Mouse (Mus musculus): ENCODE results near the gene Slc17a1. TPM values are rescaled to one million over a fixed set of nuclear protein-coding genes. Genes with fewer than 3 reads are reported as not detected.

Gene Slc17a1
- polyA plus RNA-seq, 1 experiment from 2014 or later, result not detected

DNA sequence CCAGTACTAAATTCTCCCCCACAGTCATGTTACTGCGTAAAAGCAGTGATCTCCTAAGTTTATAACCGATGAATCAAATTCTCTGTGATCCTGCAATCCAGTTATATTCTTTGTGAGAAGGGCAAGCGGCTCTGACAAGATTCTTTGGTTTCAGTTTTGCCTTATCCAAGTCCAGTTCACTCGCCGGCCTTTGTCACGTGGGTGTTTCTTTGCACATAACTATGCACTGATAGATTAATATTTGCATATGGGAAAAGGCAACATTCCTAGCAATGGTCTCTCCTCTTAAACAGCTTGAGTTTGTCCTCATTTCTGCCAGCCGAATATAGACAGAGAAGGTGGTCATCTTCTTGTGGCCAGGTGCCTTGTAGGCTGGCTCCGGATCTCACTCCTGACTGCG is 62.9 kb downstream of the Slc17a1 start:
- WGBS, result 78% methylated on average over 9 of the region's 9 CpGs
- Histone ChIP-seq H3K9me3 (no peaks in the 10 kb centered on the region), H3K4me3 (no peak overlapping the region), H3K27ac (no peak overlapping the region), H3K9ac (no peak overlapping the region), H3K4me2 (no peak overlapping the region), H3K27me3 (no peaks in the 10 kb centered on the region), H3K36me3 (no peaks in the 10 kb centered on the region), H3K4me1 (0 out of 2 replicates have a peak, but pooled peaks cover 4% of the 10 kb centered on the region)
- no peak for ATAC-seq (ENCODE audit: insufficient number of reproducible peaks, low FRiP score, low TSS enrichment, low read depth)

GRCm38 (mm10) chr13:23930904-23931303 is 63.4 kb downstream of the Slc17a1 start:
- H3K27me3 ChIP-seq, result no peaks in the 10 kb centered on the region
- no peak overlapping the region for H3K4me2 ChIP-seq
- H3K4me3 ChIP-seq, result no peak overlapping the region
- H3K27ac ChIP-seq, result no peak overlapping the region
- H3K9ac ChIP-seq, result no peak overlapping the region
- H3K4me1 ChIP-seq, result 0 out of 2 replicates have a peak, but pooled peaks cover 4% of the 10 kb centered on the region
- no peaks in the 10 kb centered on the region for H3K9me3 ChIP-seq
- no peaks in the 10 kb centered on the region for H3K36me3 ChIP-seq
- ATAC-seq (ENCODE audit: insufficient number of reproducible peaks, low FRiP score, low TSS enrichment, low read depth), result no peak
- 25% methylated on average over 11 of the region's 11 CpGs for WGBS

DNA sequence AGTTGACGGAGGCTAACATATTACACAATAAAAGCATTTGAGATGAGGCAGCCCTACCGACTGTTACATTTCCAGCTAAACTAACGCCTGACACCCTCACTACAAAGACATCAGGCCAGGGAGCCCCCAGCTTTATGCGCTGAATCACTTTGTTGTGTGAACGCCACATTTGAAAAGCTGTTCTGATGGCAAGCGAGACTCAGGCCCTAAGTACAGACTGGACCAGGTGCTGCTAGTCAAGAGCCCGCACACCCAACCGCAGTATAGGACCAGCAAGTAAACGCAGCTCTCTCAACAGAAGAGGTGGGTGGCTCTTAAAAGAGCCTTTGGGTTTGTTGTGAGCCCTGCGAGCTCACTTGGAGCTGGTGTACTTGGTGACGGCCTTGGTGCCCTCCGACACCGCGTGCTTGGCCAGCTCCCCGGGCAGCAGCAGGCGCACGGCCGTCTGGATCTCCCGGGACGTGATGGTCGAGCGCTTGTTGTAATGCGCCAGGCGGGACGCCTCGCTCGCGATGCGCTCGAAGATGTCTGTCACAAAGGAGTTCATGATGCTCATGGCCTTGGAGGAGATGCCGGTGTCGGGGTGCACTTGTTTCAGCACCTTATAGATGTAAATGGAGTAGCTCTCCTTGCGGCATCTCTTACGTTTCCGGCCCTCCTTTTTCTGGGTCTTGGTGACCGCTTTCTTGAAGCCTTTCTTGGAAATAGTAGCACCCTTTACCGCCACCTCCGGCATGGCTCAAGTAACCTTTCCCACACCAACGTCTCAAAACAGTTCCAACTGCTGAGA is 66.1 kb downstream of the Slc17a1 start, which contains the start of gene Hist1h2ba:
TSS of gene Hist1h2ba (minus strand) at position 736 of the 790 bp plus-strand sequence.
- Histone ChIP-seq H3K27me3 (no peaks in the 10 kb centered on the region), H3K9me3 (no peaks in the 10 kb centered on the region), H3K4me2 (no peak within 1 kb of the TSS), H3K27ac (no peak within 1 kb of the TSS), H3K36me3 (no peaks in the 10 kb centered on the region), H3K4me3 (no peak within 1 kb of the TSS), H3K9ac (no peak within 1 kb of the TSS), H3K4me1 (0 out of 2 replicates have a peak, but pooled peaks cover 4% of the 10 kb centered on the region)
- ATAC-seq (ENCODE audit: insufficient number of reproducible peaks, low FRiP score, low TSS enrichment, low read depth), result no peak
- 94% methylated on average over 39 of the region's 39 CpGs for WGBS

DNA sequence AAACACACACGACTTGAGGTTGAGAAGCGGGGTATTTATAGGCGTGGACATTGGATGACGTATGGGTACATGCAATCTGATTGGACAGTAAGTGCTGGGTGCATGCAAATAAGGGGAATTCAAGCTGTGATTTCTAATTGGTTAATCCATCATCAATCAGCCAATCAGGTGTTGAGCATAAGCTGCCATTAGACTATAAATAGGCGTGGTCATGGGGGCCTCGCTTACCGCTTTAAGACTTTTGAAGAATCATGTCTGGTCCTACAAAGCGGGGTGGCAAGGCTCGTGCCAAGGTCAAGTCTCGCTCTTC is 66.6 kb downstream of the Slc17a1 start, which contains the start of gene Hist1h2aa:
TSS of gene Hist1h2aa (plus strand) at position 252 of the 310 bp plus-strand sequence.
- Histone ChIP-seq H3K9ac (no peak within 1 kb of the TSS), H3K9me3 (no peaks in the 10 kb centered on the region), H3K4me2 (no peak within 1 kb of the TSS), H3K4me1 (0 out of 2 replicates have a peak, but pooled peaks cover 4% of the 10 kb centered on the region), H3K27me3 (no peaks in the 10 kb centered on the region), H3K27ac (no peak within 1 kb of the TSS), H3K4me3 (no peak within 1 kb of the TSS), H3K36me3 (no peaks in the 10 kb centered on the region)
- no peak for ATAC-seq (ENCODE audit: insufficient number of reproducible peaks, low FRiP score, low TSS enrichment, low read depth)
- 91% methylated on average over 10 of the region's 10 CpGs for WGBS

DNA sequence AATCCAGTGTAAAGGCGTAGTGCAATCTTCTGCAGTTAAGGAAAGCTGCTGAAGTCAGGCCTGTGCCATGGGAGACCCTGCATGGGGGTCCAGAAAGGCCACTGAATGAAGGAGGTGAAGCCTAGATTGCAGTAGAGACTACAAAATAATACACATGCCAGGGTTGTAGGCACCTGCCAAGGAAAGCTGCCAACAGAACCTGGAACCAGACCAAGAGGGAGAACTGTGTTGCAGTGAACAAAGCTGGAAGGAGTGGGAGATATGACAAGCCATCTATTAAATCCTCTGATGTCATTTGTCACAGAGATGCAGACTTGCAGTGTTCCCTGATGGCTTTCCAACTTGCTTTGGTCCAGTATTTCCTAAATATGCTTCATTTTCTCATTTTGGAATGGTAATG is 71.1 kb downstream of the Slc17a1 start:
- ATAC-seq (ENCODE audit: insufficient number of reproducible peaks, low FRiP score, low TSS enrichment, low read depth), result no peak
- 78% methylated on average over 1 of the region's 1 CpGs for WGBS
- H3K36me3 ChIP-seq, result no peaks in the 10 kb centered on the region
- H3K9me3 ChIP-seq, result no peaks in the 10 kb centered on the region
- H3K4me3 ChIP-seq, result no peak overlapping the region
- H3K9ac ChIP-seq, result no peak overlapping the region
- H3K4me2 ChIP-seq, result no peak overlapping the region
- no peaks in the 10 kb centered on the region for H3K4me1 ChIP-seq
- no peak overlapping the region for H3K27ac ChIP-seq
- no peaks in the 10 kb centered on the region for H3K27me3 ChIP-seq

DNA sequence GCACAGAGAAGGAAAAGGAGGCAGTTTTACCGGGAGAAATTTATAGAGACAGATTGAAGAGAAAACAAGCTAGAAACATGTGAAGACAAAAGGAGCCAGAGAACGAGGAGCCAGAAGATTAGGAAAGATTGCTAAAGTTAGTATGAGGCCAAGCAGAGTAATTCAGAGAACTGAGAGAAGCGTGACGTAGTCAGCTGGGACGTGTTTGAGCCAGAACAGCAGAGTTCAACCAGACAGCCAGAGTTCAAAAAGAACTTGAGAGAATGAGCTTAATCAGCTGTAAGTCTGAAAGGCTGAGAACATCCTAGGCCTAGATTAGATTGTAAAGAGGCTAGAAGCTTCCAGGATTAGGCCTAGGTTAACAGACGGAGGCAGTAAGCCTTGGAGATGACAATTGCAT is 72.7 kb downstream of the Slc17a1 start:
- Histone ChIP-seq H3K27ac (no peak overlapping the region), H3K4me2 (no peak overlapping the region), H3K27me3 (no peaks in the 10 kb centered on the region), H3K36me3 (no peaks in the 10 kb centered on the region), H3K9me3 (no peaks in the 10 kb centered on the region), H3K4me3 (no peak overlapping the region), H3K9ac (no peak overlapping the region), H3K4me1 (no peaks in the 10 kb centered on the region)
- no peak for ATAC-seq (ENCODE audit: insufficient number of reproducible peaks, low FRiP score, low TSS enrichment, low read depth)
- WGBS, result 47% methylated on average over 6 of the region's 6 CpGs

DNA sequence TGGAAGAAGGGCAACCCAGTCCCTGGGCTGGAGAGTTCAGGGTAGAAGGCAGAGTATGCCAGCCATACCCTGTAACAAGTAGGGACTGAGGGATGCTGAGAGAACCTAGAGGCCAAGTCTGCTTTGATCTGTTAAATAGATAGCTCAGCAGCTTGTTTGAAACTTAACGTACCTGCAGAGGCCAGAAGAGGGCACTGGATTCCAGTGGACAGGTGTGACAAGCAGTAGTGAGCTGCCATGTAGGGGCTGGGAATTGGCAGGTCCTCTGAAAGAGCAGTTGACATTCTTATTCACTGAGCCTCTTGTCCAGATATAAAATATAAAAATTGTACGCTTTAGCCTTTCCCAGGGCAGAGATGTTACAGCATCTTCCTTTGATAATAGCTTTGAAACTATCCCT is 75.3 kb downstream of the Slc17a1 start:
- Histone ChIP-seq H3K9me3 (no peaks in the 10 kb centered on the region), H3K4me1 (no peaks in the 10 kb centered on the region), H3K4me2 (no peak overlapping the region), H3K9ac (no peak overlapping the region), H3K27me3 (no peaks in the 10 kb centered on the region), H3K4me3 (no peak overlapping the region), H3K36me3 (no peaks in the 10 kb centered on the region), H3K27ac (no peak overlapping the region)
- 41% methylated on average over 2 of the region's 2 CpGs for WGBS
- ATAC-seq (ENCODE audit: insufficient number of reproducible peaks, low FRiP score, low TSS enrichment, low read depth), result no peak

Small RNAs within 50 kb of the gene (microRNA-seq; reads per million reads assigned to microRNA genes)
- not detected for gene Gm44344

Other genes with a start within 250 kb of the Slc17a1 start
- 1.9 and 2.1 TPM in 2 replicates for gene Hist1h2be, start 246.6 kb upstream of the Slc17a1 start, polyA plus RNA-seq (2015; fragmentation: Nextera tagmentation; extraction: Ambion mirVana)
- gene Hist1h1e, start 245.2 kb upstream of the Slc17a1 start, polyA plus RNA-seq (2015; fragmentation: Nextera tagmentation; extraction: Ambion mirVana), result 17.2 and 18.2 TPM in 2 replicates
- 0.76 and 0.78 TPM in 2 replicates for gene Hist1h2ac, start 183.8 kb upstream of the Slc17a1 start, polyA plus RNA-seq (2015; fragmentation: Nextera tagmentation; extraction: Ambion mirVana)
- 47.2 and 57.0 TPM in 2 replicates for gene Hist1h2bc, start 183.6 kb upstream of the Slc17a1 start, polyA plus RNA-seq (2015; fragmentation: Nextera tagmentation; extraction: Ambion mirVana)
- gene Hist1h1t, start 171.9 kb upstream of the Slc17a1 start, polyA plus RNA-seq (2015; fragmentation: Nextera tagmentation; extraction: Ambion mirVana), result 0.20 TPM in 1 of 2 replicates, not detected in the other
- gene Hist1h4c, start 169.3 kb upstream of the Slc17a1 start, polyA plus RNA-seq (2015; fragmentation: Nextera tagmentation; extraction: Ambion mirVana), result 3.2 and 4.0 TPM in 2 replicates
- gene Hfe, start 156.9 kb upstream of the Slc17a1 start, polyA plus RNA-seq (2015; fragmentation: Nextera tagmentation; extraction: Ambion mirVana), result 7.3 and 10.3 TPM in 2 replicates
- 28.0 and 31.1 TPM in 2 replicates for gene Hist1h1c, start 128.9 kb upstream of the Slc17a1 start, polyA plus RNA-seq (2015; fragmentation: Nextera tagmentation; extraction: Ambion mirVana)
- gene Hist1h3c, start 122.1 kb upstream of the Slc17a1 start, polyA plus RNA-seq (2015; fragmentation: Nextera tagmentation; extraction: Ambion mirVana), result 5.8 and 6.6 TPM in 2 replicates
- gene Hist1h2bb, start 121.0 kb upstream of the Slc17a1 start, polyA plus RNA-seq (2015; fragmentation: Nextera tagmentation; extraction: Ambion mirVana), result 2.0 and 2.1 TPM in 2 replicates
- gene Hist1h2ab, start 116.6 kb upstream of the Slc17a1 start, polyA plus RNA-seq (2015; fragmentation: Nextera tagmentation; extraction: Ambion mirVana), result 23.3 and 37.2 TPM in 2 replicates
- 4.0 and 12.0 TPM in 2 replicates for gene Hist1h3b, start 115.5 kb upstream of the Slc17a1 start, polyA plus RNA-seq (2015; fragmentation: Nextera tagmentation; extraction: Ambion mirVana)
- gene Hist1h4b, start 110.7 kb upstream of the Slc17a1 start, polyA plus RNA-seq (2015; fragmentation: Nextera tagmentation; extraction: Ambion mirVana), result 4.1 and 4.5 TPM in 2 replicates
- 0.33 and 0.60 TPM in 2 replicates for gene Hist1h4a, start 106.5 kb upstream of the Slc17a1 start, polyA plus RNA-seq (2015; fragmentation: Nextera tagmentation; extraction: Ambion mirVana)
- 3.1 and 7.2 TPM in 2 replicates for gene Hist1h3a, start 105.4 kb upstream of the Slc17a1 start, polyA plus RNA-seq (2015; fragmentation: Nextera tagmentation; extraction: Ambion mirVana)
- gene Hist1h1a, start 104.1 kb upstream of the Slc17a1 start, polyA plus RNA-seq (2015; fragmentation: Nextera tagmentation; extraction: Ambion mirVana), result 0.74 and 2.1 TPM in 2 replicates
- not detected in 2 replicates for gene Trim38, start 97.8 kb upstream of the Slc17a1 start, polyA plus RNA-seq (2015; fragmentation: Nextera tagmentation; extraction: Ambion mirVana)
- gene Slc17a2, start 60.8 kb upstream of the Slc17a1 start, polyA plus RNA-seq (2015; fragmentation: Nextera tagmentation; extraction: Ambion mirVana), result not detected in 2 replicates
- 0.27 and 0.61 TPM in 2 replicates for gene Slc17a3, start 28.3 kb upstream of the Slc17a1 start, polyA plus RNA-seq (2015; fragmentation: Nextera tagmentation; extraction: Ambion mirVana)
- gene Slc17a4, start 47.3 kb downstream of the Slc17a1 start, polyA plus RNA-seq (2015; fragmentation: Nextera tagmentation; extraction: Ambion mirVana), result not detected in 2 replicates
- not detected in 2 replicates for gene Hist1h2ba, start 66.4 kb downstream of the Slc17a1 start, polyA plus RNA-seq (2015; fragmentation: Nextera tagmentation; extraction: Ambion mirVana)
- gene Hist1h2aa, start 66.7 kb downstream of the Slc17a1 start, polyA plus RNA-seq (2015; fragmentation: Nextera tagmentation; extraction: Ambion mirVana), result not detected in 2 replicates
- gene Scgn, start 123.5 kb downstream of the Slc17a1 start, polyA plus RNA-seq (2015; fragmentation: Nextera tagmentation; extraction: Ambion mirVana), result not detected in 2 replicates